Mouse (Mus musculus) G1E (cell line): ENCODE results near the gene Gm17581.

Source experiments
- CTCF ChIP-seq: IDR thresholded peaks from 2 replicates; pipeline ENCODE4 v1.5.1; 2012; ENCODE audit warnings: low read depth, low read length, inconsistent platforms, mixed read lengths
- GATA1 ChIP-seq: IDR thresholded peaks from 2 replicates; pipeline ENCODE4 v1.6.1; 2012; ENCODE audit warnings: borderline replicate concordance, low read length, inconsistent platforms, mixed read lengths
- TAL1 ChIP-seq: conservative IDR thresholded peaks from 2 replicates; pipeline ENCODE4 v1.6.1; 2012; ENCODE audit warnings: low read depth, low read length, inconsistent platforms, mixed read lengths

DNA sequence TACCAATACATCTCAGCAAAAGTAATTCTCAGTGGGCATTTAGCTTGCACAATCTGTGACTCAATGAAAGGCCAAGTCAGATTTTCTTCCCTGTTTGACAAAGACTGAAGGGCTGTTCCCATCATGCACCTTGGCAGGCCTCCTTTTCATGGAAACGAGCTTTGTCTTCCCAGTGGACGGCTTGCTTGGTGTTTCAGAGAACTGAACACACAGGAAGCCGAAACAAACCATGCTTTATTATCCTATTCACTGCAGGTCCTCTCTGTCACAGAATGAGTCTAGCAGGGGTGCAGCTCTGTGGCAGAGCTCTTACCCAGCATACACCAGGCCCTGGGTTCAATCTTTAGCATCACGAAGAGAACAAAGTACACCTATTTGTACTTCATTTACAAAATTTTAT lies 32.0 kb downstream of the Gm17581 start:
- TF ChIP-seq CTCF (no peak), GATA1 (no peak), TAL1 (no peak)
